Mouse (Mus musculus) CD4-positive helper T cell, adult 2 months (primary cell): Measurements from ENCODE around the gene Slc35f1.

Experiments used
- DNase-seq: peaks from one replicate; pipeline ENCODE4 v3.0.0-alpha.2; 2012; ENCODE audit warnings: low read depth, missing footprints, low spot score

Slc35f1 gene

DNA sequence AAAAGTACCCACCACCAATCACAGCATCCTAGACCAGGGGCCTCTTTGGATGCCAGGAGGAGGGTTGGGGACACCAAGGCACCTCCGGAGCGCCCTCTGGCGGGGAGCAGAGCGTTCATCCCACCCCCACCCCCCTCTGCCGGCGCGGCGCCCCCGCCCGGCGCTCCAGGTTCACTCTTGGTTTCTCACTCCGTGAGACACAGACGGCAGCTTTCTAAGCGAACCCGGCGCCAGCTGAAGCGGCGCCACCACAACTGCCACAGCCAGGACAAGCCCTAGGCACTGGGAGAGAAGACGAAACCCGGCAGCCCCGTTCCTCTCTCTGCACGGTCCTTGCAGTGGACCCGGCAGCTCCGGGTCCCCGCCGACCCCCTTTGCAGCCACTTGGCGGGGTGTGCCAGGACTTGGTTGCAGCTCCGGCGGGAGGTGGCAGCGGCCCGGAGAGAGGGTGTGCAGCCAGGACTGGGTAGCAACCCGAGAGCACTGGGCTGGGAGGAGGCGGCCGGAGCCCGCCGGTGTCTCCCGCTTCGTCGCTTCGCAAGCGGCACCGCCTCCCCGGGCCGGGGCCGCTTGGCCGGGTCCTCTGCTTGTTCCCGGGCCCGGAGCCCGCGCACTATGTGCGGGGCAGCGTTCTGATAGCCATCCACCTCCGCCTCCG is at the start of gene Slc35f1:
Slc35f1 (plus strand) TSS at position 200 of the 658 bp plus-strand sequence.
- DNase-seq = no peak

DNA sequence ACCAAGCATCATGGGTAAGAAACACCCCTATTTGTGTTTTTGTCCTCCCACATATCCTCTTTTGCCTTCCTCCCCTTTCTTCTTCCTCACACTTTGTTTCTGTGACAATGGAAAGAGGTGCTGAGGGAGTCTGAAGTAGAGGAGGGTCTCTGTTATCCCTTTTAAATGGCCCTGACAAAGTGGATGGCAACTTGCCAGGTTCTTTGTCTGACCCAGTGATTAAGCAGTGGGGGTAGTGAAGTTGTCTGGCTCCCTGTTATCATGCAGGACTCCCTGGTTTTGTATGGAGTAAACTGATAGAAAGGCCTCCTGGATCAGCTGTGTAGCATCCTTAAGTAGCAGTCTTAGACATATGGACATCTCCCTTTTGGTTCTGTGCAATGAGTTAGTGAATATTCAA is 19.1 kb upstream of the Slc35f1 start:
- no peak for DNase-seq

DNA sequence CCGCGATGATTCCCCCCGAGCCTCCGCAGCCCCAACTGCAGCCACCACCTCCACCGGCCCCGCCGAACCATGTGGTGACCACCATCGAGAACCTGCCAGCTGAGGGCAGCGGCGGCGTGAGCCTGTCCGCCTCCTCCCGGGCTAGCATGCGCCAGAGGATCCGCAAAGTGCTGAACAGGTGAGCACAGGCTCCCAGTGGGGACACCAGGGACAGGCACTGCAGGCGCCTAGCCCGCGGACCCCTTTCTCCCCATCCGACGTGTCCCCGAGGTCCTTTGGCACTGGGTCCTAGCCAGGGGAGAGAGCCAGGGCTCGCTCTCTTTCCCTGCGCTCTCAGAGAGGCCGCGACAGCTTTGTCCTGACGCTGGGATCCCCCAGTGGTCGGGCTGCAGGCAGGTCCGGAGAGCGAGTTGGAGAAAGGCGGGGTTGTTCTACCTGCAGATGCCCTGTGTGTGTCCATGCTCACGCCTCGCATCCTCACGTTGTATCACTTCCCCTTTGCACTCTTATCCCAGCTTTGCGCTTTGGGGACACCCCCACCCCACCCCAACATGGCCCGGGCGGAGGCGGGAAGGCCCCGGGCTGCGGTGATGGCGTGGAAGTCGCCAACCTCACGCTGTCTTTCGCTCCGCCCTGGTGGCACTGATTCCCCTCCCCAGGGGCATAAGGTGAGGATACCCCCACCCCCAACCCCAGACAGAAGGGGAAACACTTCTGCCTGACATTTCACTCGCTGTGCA is 829 bp downstream of the Slc35f1 start:
- DNase-seq = no peak

DNA sequence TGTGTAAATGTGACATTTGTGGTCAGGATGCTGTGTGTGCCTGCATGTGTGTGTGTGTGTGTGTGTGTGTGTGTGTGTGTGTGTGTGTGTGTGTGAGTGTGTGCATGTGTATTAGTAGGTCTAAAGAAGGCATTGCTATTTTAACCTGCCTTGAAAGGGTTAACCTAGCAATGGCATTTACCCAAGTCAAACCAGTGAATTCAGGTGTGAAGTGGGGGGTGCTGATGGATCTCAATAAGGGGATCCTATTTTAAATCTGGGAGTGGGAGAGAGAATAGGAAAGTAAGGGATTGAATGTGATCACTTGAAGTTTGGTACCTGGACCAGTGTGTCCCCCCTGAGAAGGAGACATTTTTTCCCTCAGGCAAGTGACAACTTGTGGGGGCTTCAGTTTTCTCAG is 13.4 kb downstream of the Slc35f1 start:
- DNase-seq = no peak

DNA sequence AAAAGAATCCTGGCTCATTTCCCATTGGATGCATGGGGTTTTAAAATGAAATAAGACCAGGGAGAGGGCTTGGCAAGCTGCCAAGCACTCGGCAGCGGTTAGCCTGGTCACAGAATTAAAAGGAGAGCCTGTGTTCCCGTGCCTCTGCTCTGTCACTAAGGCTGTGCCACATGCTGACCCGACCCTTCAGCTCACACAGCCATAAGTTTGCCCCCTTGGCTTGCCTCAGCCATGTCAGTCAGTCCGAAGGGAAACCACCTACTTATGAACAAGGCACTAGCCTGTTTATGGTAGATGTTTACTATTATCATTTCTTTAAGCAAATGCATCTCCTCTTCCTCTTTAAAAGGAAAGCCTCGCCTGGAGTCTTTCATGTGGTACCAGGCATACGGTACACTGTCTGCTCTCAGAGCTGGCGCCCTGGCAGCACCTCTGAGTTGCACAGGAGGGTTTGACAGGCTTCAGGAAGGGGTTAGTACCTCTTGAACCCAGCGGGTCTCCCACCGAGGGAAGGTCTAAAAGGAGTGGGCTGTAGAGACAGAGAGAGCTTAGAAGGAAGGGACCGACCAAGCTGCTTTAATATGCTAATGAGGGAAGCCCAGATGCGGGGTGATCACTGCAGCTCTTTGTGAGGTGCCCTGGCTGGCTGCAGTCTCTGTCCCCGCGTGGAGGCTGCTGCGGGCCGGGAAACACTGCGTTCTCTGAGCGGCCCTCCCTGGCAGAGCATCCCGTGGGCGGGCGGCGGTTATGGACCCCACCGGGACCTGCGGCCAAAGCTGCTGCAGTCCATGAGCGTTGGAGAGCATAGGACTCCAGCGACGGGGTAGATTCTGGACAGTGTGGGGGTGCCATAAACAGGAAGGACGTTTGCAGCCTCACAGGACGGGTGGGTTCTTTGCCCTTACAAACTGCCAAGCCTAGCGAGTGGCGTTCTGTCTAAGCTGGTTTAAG is 14.0 kb downstream of the Slc35f1 start:
- no peak for DNase-seq

DNA sequence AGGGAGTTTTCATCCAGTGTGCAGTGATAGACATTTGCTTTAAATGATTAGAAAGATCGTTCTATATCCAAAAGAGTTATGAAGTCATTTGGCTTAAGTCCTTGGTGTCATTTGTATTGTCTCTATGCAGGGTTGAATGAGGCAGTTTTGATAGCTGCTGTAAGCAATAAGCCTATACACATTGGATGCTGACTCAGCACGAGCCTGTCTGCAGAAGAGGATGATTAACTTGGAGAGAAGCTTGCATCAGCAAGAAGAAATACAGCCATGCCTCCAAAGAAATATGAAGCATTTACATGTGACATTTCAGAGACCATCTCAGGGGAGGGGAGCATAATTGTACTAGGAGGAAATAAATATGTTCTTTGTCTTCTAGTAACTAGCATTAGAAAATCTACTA is 19.1 kb downstream of the Slc35f1 start:
- no peak for DNase-seq

DNA sequence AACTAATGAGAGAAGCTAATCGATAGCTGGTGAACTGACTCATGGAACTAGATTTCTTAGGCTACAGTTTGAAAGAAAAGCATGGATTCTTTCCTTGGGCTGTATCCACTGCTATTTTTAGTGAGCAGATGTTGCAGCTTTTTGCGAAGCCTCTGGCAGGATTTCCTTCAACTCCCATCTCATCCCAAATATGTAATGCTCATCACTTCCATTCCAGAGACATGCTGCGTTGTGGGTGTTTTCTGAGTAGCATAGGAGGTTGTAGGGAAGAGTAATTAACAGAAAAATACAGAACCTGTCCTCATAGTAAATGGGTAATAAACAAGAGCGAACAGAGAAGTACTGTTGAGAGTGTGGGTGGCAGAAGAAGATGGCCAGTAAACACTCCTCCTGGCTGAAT is 21.8 kb downstream of the Slc35f1 start:
- no peak for DNase-seq

DNA sequence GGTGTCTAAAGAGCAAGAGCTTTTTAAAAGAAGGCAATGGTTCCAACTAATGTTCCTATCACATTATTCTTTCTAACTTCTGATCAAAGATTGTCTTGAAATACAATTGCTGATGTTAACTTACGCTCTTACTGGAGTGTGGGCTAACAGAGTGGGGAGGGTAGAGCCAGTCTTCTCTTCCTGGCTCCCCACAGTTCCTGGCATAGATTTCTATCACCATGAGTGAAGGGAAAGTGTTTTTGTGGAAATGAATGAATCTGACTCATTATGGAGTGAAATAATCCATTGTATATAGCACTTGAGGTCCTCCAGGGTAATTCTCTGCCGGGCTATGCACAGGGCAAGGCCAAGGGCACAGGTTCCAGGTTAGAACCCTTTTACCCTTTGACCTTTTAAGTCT is 24.2 kb downstream of the Slc35f1 start:
- no peak for DNase-seq

DNA sequence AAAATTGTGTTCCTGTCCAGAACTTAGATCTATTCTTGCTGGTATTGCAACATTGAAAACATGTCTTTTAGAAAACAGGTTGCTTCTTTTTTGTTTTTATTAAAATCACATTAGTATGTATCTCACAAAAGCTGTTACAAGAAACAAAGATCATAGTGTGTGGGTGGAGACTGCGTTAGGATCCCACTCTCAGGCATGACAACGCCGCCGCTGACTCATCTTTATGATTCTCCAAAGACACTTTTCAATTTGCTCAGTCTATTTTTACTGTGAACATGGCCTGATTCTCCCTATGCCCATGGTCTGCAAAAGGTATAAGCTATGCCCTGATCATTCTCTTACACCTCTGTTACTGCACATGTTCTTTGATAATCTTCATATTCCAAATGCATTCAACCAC is 24.8 kb downstream of the Slc35f1 start:
- DNase-seq = no peak

DNA sequence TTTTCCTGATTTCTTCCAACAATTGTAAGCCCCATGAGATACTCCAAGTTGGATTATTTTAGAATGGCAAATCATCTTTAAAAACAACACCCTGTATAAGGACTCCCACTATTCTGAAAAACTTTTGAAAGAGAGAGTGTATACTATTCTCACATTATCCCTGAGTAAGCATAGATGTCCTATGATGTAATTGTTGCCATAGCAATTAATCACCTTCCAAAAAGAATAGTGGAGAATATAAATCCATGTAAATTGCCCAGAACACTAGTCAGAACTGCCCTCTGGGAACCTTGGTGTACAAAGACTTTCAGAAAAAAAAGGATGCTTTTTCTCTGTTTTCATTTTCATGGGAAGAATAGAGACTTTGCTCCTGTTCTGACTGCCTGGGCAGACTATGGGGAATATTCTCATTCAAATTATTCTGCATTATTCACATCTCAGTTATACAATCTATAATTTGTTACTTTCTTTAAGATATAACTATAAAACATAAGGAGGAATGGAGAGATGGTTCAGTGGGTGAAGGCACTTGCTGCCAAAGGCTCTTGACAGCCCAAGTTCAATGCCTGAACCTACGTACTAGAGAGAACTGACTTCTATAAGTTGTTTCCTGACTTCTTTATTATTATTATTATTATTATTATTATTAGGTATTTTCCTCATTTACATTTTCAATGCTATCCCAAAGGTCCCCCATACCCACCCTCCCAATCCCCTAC is 28.0 kb downstream of the Slc35f1 start:
- no peak for DNase-seq

DNA sequence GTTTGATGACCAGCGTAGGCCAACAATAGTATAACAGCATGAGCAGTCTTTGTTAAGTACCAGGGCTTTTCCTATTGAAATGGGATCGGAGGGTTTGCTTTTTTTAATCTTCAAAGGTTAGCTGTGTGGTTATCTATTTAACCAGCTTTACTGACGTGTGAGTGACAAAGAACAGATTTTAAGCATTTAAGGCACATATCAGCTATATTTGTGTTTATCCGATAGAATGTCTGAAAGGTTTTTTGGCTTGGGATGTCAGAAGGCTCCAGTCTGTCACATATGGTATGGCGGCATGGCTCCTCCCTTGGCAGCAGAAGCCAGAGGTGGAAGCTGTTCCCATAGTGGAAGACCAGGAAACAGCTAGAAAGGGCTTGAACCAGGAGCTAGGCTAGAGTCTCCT is 36.3 kb downstream of the Slc35f1 start:
- no peak for DNase-seq

DNA sequence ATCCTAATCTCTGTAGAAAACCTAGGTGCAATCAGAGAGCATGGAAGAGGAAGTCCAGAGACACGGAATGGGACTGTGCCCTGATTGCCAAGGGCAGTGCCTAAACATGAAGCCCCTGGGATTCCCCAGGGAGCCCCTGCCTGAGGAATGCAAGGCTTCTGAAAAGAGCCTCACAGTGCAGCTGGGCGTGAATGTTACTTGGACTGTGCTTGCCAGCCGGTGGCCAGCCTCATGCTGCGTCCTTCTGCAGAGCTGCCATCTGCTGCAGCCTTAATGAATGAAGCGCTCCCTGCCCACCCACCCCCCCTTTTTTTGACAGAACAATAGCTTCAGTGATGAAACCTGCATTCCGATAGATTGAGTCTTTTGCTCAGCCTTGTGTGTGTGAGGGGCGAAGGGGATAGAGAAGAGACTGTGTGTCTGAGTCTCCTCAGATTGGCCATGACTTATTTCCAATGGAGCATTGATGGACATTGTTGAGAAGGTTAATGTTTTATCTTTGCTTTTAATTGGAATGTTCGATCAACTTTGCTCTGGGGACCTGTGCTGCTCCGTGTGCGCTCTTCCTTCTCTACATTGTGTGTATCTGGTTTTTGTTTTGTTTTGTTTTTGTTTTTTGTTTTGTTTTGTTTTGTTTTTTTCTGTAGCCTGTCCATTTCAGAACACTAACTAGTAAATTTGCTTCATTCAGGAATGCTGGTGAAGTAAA is 52.5 kb downstream of the Slc35f1 start:
- DNase-seq = no peak

DNA sequence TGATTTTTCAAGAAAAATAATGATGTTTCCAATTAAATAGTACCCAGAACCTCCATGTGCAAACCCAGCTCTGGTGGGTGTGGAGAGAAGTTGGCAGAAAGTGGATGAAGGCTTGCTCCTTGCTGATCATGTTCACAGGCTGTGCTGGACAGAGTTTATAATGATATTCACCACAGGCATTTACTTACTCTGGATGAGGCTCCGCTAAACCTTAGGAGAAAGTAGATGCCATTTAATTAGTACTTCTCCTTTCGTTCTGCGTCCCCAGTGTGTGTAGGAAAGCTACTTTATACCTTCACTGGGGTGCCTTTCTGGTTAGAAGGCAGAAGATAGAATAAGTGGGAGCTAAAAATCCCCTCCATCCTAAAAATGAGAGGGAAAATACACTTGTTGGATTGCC is 53.5 kb downstream of the Slc35f1 start:
- DNase-seq = no peak

DNA sequence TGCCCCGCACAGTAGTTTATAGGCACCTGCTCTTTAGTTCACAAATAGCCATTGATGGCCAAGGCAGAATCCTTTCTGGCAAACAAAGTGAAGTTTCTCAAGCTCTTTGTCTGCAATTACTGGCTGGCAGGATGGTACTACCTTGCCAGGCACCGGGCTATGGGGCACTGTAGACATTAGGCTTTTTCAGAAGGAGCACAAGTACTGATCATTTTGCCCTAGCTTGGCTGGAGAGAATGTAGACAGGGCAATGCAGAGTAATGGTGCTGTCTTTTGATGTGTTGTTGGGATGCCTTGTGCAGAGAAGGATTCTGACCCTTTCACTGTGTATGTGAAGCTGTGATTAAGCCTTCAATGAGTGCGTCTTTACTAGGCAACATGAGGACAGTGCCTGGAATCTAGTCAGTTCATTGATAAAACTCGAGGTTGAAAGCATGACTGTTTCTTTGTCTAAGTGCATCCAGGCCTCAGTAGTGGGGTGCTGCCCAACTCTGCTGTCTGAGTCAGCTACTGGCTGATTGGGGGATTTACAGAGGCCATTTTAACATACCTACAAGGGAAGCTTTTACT is 57.8 kb downstream of the Slc35f1 start:
- no peak for DNase-seq

DNA sequence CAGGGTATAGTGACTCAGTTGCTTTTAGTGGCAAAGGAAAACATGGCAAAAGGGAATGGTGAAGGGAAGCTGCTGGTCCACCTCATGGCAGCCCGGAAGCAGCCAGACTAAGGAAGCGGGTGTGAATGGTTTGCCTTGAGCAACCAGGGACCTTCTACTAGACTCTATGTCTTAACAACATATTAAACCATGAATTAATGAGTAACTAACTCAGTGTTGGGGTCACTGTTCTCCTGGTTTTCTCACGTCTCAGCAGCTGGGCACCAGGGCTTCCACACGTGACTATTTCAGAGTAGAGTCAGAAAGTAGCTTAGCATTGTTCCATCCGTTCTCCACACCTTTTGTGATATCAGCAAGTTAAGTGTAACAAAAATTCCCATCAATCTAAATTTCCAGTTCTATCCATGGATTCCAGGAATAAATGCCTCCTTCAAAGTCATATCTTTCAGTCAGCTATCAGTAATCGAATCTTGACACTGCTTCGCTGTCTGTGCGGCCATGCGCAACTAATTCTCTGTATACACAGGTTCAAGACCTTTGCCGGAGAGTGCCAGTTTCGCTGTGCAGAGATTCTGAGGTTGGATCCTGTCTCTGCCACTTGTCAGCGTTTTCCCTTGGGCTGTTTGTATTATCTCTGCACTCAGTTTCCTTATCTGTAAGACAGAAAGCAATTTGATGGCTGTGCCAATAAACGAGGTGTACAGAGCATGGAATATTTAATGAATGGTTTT is 65.8 kb downstream of the Slc35f1 start:
- no peak for DNase-seq

DNA sequence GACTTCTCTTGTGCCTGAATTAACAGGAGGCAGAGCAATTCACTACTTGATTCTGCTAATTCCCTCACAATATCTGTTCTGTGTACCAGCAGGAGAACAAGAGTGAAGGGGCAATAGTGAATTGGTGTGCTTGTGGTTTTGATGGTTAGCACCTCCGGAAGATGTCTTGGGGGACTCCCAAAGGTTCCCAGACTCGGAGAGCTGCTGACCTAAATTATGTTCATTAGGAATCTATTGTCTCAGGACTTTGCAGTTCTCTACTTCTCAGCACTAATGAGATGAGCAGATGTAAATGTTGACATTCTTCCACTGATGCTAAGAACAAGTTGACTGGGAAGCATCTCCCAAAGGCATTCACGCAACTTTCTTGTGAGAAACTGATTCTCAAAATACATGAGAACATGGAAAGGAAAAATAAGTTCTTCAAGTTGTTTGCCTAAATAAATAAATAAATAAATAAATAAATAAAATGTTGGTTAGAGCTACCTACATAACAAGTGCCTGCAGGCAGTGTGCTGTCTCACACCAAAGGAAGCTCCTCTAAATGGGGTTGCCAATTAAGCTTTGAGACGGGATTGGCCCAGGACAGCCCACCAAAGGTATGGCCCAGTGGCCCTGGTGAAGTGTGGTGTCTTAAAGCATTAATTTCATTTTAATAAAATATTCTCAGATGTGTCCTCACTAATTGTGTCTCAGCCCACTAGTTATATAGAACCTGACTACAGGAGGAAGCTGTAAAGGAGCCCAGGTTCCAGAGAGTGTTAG is 67.3 kb downstream of the Slc35f1 start:
- no peak for DNase-seq

DNA sequence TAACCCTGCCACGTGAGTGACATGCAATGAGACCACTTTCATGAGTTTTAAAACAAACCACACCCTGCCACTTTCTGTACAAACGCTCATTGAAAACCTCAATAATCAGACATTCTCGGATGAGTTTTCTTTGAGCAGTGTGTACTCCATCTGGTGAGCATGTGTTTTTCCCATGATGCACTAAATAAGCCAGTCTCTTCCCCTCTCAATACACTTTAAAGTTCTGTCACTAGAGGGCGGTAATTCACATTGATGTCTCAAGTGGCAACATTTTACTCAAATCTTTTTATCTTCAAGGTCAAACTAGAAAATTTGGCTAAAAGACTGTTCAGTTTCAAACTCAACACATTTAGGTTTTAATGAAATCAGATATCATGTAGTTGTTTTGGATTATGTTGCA is 68.3 kb downstream of the Slc35f1 start:
- no peak for DNase-seq

DNA sequence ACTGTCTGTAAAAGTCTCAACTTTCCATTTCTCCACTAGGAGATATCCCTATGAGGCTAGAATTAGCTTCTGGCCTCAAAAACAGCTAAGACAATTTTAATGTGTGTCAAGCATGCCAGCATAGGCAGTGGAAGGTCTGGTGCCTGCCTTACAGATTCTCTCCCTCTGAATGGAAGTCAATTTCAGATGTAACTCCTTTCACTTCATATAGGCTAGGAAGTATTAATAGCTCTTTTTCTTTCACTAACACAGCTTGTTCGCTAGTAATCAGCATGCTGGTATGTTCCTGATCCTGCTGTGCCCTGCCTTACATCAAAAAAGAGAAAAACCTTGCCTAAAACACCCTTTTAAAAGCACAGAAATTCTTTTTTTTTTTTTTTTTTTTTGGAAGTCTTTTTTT is 70.2 kb downstream of the Slc35f1 start:
- DNase-seq = no peak

DNA sequence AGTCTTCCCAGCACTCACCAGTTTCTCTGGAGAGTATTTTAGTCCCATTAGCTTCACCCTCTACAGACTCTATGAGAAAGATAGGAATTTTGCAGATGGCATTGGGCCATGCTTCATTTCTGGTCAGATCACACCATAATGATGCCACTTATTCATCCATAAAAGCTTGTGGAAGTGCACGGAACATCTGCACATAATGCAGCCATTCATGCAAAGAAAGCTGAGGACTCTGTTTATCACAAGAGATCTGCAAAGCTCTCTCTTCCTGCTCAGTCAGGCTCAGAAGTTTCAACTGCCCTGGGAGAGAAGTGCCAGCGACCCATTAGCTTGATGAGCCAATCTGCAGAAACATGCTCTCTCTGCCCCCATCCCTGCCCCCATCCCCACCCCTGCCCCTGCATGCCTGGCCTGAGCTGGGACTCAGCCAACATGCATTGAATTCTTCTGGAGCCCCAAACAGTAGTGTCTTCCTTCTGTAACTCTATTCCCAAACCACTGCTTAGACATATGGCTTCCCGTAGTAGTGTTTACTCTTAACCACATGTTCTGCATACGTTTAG is 89.7 kb downstream of the Slc35f1 start:
- no peak for DNase-seq
